Mouse (Mus musculus) mesoderm, embryonic 11.5 days (tissue): Measurements from ENCODE around the gene Ssr4.
A peak's percentile ranks its signal among the peaks of the same experiment; 100 is the strongest.
"Not testable (repeated sequence)": the region's sequence is repeated elsewhere in the genome, so short reads cannot be mapped to it uniquely, and the experiment has no call there.

Experiments used
- DNase-seq: peaks from one replicate; pipeline ENCODE4 v3.0.0-alpha.2; 2012; ENCODE audit warnings: low read depth, low spot score

The Ssr4 gene

DNA sequence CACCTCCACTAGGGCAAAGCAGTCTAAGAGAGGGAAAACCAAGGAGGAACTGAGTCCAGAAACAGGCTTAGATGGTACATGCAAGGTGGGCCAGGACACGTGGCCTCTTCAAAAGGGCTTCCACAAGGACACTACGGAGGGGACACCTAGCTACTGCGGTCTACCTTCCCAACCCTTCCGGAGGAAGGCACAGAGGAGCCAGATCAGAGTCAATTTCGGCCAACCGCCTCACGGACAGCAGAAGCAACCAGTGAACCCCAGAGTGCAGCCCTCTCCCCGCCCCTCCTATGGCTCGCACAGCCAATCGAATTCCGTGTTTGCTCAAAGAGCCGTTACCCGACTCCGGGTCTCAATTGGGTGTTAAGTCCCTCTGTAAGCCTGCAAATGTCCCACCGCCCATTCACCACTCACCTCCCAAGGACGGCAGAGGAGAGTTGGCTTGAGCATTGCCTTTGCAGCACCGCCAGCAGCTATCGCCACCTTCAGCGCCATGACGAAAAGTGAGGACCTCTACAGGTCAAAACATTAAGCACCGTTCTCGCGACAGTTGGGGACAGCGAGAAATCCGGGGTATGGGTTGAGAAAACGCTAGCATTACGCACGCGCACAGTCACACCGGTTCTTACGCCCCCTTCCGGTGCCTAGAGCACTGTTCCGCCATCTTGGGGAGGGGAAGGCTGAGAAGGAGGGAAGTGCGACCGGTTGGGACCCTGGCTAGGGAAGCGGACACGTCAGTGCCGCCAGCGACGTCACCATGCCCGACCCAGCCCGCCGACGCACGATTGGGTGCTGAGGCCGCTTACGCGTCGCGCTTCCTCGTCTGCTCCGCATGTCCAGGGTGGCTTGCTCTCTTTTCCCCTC is at the start of gene Ssr4, which contains the start of gene Idh3g:
Ssr4 (plus strand) TSS at position 665 of the 861 bp plus-strand sequence.
Idh3g (minus strand) TSS at position 534 of the 861 bp plus-strand sequence.
- DNase-seq = peak; percentile 96

DNA sequence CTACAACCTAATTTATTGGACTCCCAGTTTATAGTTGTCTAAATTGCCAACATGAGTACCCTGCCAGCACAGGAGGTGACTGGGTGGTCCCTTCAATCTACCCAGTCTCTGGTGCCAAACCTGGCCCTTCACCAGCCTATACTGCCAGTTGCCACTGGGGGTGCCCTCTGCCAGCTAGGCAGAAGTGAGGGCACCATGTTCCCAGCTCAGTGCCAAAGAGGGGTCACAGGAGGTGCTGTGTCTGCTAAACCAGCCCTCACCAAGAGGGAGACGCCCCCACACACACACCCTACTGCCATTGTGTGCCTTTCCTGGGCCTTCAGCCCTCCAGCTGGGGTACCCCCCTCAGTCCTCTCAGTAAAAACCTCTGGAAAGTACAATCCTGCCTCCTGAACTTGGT is 48.7 kb upstream of the Ssr4 start:
- DNase-seq = no peak

DNA sequence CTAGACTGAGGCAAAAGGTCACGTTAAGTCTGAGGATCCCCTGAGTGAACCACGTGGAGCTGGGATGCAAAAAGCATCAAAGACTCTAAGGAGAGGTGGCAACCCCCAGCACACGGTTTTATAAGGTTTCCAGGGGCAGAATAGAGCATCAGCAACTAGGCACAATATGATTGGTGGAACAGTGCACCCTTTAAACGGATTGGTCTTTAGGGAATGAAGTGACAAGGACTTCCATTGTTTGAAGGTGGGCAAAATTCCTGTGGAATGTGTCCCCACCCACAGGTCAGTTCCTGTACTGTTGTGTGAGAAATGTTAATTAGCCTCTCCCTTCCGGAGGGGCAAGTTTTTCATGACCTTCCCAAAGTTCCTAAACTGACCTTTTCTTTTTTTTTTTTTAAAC is 47.7 kb upstream of the Ssr4 start:
- no peak for DNase-seq

DNA sequence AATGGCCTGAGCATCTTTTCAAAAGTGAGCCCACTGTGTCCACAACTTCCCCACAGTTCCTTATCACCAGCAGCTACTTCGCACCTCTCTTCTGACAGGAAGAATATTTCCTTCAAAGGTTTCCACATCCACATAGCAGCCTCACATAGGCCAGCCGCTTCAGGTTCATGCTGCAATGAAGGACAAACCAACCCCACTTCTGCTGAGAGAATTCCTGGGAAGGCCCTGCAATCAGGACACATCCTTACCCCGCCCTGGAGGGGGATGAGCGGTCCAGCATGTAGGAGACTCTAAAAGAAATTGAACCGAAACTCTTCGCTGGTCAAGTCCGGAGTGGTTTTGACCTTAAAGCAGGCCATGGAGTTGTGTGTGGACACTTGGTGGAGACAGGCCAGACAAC is 47.0 kb upstream of the Ssr4 start:
- DNase-seq = not testable (repeated sequence)

DNA sequence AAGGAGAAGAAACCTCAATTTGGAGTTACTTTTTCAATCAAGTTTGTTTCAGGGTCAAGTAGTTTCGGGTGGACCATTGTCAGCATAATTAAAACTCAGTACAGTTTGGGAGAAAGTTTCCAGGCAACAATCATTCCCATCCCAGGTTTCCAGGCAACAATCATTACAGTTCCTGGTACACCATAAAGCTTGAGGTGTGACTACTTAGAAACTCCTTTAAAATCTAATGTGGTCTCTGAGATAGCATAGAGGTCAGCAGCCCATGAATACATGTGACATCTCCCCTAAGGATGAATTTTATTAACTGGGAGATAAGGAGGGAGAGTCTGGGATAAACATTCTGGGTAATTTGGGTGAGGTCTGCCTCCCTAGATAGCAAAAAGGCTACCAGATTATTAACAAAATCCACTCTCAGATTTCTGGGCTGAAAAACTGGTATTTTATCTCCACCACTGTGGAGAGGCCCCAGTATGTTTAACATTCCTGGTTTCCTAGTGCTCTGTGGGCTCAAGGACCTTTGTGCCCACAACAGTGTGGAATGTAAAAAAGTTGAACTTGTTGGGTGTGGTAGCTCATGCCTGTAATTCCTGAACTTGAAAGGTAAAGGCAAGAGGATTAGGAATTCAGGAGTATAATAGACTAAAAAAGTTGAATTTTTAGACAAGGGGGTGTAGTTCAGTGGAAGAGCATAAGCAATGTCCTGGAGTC is 41.9 kb upstream of the Ssr4 start:
- DNase-seq = no peak

DNA sequence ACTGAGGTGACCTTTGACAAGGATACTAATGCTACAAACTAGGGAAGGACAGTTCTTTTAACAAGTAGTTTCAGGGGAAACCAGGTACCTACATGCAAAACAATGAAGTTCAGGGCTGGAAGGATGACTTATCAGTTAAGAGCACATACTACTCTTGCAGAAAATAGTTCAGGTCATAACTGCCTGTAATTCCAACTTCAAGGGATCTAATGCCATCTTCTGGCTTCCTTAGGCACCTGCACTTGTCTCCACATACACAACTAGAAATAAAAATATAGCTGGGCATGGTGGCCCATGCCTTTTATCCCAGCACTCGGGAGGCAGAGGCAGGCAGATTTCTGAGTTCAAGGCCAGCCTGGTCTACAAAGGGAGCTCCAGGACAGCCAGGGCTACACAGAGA is 37.9 kb upstream of the Ssr4 start:
- DNase-seq = no peak

DNA sequence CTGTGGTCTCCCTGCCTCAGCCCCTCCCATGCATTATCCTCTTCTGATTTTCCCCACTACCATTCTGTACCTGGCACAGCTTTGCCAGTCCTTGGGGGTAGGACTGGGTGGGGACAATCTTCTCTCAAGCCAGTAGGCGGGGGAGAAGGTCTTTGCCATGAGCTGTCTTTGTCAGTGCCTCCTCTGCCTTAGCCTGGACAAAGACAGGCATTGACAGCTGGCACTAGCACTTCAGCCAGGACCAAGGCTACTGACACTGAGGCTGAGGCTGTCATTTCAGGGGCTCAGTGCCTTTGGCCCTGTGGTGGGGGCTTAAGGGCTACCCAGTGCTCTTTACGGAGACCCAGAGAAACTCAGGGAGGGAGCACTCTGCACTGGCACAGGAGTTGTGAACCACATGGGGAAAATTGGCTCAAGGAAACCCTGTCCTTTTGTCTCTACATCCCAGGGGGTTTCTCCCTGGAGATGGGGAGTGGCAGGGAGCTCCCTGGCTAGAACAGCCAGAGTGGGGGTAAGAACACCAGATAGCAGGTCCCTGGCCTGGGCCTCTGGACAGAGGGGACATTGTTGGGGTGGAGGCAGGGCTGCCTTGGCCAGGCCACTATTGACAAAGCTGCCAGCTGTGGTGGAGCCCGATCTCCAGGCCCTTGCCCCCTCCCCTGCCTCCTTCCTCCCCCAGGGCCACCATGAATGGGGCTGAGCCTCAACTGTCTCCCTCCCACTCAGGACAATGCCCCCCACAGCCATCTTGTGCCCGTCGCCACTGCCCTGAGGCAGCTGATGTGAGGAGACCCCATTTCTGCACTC is 30.3 kb upstream of the Ssr4 start, which contains the start of gene Plxnb3:
Plxnb3 (plus strand) TSS at position 757 of the 807 bp plus-strand sequence.
- no peak for DNase-seq

DNA sequence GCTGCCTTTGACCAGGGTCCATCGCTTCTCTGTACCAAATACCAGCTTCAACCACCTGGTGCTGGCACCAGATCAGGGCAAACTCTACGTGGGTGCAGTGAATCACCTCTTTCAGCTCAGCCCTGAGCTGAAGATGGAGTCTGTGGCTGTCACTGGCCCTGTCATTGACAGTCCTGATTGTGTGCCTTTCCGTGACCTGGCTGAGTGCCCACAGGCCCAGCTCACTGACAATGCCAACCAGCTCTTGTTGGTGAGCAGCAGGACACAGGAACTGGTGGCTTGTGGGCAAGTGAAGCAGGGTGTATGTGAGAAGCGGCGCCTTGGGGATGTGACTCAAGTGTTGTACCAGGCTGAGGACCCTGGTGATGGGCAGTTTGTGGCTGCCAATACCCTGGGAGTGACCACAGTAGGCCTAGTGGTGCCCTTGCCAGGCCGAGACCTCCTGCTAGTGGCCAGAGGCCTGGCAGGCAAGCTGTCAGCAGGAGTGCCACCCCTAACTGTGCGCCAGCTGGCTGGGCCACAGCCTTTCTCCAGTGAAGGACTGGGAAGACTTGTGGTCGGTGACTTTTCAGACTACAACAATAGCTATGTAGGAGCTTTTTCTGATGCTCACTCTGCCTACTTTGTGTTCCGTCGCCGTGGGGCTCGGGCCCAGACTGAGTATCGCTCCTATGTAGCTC is 28.1 kb upstream of the Ssr4 start:
- DNase-seq = no peak

DNA sequence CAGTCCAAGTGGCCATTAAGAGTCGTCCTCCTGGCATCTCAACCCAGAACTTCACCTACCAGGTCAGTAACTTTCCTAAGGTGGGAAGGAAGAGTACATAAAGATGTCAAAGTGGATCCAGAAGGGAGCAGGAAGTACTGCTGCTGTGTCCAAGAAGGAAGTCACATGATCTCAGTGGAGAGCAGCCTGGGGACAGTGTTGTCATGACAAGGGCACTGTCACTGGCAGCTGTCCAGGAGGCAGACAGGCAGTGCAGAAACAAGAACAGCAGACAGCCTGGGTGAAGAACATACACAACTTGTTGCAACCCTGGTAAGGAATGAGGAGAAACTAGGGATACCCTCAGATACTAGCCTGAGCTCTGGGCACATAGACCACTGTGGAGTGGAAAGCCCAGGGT is 21.5 kb upstream of the Ssr4 start:
- no peak for DNase-seq

DNA sequence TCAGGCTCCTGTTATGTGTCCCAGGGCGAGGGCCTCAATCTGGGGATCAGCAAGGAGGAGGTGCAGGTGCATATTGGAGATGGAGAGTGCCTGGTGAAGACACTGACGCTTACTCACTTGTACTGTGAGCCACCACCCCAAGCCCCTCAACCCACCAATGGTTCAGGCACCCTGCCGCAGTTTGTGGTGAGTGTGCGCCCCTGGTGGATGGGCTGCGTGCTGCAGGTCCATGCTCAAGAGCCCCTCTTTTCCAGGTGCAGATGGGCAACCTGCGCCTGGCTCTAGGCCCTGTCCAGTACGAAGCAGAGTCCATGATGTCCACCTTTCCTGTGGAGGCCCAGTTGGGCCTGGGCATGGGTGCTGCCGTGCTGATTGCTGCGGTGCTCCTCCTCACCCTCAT is 19.6 kb upstream of the Ssr4 start:
- no peak for DNase-seq

DNA sequence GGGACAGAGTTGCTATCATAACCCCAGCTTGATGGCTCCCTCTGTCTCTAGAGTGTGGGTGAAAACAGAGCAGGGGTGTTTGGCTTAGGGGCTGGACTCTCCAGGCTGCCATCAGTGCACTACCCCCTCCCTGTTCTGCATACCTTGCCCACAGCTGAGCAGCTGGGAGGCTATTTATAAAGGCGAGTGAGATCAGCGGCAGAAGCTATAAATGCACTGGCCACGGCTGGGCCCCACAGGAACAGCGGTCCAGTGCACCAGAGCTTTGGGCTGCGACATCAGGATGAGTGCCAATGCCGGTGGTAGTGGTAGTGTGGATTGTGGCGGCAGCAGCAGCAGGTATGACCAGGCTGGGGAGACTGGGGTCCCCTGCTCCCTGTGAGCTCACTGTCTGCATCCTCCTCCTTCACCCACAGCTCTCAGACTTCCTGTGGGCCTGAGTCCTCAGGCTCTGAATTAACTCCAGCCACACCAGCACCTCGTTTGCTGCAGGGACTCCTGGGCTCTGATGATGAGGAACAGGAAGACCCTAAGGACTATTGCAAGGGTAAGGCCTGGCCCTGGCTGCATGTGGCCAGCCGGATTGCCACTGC is 12.6 kb upstream of the Ssr4 start, which contains the start of gene Srpk3:
Srpk3 (plus strand) TSS at position 238 of the 593 bp plus-strand sequence.
- DNase-seq = no peak

DNA sequence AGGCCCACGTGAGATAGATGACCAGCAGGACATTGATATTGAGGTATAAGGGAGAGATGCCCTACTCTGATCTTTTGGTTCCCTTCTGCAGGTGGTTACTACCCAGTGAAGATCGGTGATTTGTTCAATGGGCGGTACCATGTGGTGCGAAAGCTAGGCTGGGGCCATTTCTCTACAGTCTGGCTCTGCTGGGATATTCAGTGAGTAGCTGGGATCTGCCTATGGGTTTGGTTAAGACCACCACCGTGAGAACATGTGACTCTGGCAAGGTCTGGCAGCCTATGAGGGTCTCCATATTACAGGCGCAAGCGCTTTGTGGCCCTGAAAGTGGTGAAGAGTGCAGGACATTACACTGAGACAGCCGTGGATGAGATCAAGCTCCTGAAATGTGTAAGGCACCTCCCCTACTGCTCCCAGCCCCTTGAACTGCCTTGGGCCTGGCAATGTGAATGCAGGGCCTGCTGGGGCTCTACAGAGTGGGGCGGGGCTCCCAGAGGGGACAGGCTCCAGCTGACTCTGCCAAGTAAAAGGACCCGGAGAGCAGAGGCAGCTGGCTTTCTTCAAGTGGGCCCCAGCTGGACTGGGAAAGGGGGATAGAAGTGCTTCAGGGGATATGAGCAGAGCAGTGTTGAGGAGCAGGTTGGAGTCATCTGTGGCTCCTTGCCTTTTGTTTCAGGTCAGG is 11.9 kb upstream of the Ssr4 start:
- DNase-seq = no peak

DNA sequence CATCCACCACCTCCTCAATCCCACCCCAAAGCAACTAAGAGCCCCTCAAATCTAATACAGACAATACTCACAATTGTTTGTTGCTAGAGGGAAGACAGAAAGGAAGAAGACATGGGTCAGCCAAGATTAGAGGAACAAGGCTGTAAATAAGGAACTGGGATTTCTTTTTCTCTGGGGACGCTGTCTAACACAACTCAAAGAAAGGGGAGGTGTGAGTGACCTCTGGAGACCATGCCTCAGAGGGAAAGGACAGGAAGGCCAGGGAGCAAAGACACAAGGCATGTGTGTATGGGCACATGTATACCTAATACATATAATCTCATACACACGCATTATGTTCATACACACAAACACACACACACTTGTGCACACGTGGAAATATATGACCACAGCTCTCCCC is 4.6 kb upstream of the Ssr4 start:
- no peak for DNase-seq

DNA sequence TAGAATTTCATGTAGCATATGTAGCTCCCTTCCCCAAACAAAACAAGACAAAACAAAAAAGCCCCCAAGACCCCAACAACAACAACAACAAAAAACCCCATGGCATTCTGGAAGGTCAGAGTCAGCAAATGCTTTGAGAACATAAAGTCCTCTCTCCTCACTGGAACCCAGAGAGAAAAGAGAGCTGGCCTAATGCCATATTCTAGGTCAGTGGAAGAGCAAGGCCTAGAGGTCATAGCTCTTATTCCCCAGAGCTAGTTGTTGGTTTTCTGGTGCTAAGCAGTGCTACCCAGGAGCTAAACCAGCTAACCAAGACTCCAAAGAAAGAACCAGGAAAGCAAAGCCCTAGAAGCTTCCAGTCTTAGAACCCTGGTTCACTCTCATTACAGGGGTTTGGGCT is 1.2 kb upstream of the Ssr4 start:
- DNase-seq = no peak

DNA sequence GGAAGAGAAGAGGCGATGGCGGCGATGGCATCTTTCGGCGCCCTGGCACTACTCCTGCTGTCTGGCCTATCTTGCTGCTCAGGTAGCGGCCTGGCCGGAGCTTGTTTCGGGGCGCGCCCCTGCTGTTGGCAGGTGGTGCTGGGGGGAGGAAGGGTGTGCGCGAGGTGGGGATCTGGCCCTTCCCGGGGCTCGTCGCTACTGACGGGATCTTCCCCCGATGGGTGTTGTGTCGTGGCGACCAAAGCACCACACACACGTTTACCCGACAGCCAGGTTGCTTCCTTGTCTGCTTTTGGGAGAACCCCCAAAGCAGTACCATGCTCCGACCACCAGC is 364 bp downstream of the Ssr4 start:
- no peak for DNase-seq

DNA sequence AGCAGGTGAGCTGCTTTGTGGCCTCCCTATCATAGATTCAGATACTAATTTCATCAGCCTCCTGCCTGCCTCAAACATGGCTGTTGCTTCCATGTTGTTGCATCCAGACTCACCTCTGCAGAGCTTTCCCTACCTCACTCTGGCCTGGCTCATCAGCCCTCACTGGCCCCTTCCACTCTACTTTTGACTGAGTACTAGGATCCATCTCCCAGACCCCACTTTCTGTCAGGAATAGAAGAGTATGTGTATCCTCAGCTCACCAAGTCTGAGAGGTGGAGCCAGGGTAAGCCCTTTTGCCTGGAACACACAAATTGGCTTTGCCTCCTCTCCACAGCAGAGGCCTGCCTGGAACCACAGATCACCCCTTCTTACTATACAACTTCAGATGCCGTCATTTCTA is 1.7 kb downstream of the Ssr4 start:
- DNase-seq = no peak

DNA sequence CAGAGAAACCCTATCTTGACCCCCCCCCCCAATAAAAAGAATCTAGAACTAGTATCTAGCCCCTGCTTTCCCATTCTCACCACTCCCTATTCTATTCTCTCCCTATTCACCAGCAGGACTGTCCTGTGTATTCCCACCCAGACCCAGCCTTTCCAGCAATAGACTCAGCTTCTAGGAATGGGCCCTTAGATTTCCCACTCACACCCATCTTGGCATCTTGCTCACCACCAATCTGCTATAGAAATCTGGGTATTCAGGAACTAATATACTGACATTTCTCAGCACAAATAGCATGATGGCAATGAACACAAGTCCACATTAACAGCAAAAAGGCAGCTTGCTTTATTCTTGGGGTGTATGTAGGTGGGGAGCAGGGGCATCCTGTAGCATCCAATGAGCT is 6.2 kb downstream of the Ssr4 start:
- DNase-seq = no peak

DNA sequence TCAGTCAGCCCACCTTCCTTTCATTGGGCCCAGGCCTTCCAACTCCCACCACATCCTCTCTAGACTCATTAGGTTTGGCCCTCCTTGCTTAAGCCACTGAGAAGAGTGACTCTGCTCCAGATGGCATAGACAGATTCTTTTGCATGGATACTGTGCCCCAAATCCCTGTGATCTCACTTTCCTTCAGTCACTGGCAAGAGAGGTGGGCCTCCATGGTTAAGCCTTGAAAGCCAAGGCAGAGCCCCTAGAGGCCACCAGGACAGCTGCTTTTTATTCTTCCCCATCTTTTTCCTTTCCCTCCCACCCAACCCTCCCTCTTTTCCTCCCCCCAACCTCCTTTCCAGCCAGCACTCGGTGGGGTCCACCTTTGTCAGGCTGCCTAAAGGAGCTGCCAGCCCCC is 6.7 kb downstream of the Ssr4 start:
- no peak for DNase-seq

DNA sequence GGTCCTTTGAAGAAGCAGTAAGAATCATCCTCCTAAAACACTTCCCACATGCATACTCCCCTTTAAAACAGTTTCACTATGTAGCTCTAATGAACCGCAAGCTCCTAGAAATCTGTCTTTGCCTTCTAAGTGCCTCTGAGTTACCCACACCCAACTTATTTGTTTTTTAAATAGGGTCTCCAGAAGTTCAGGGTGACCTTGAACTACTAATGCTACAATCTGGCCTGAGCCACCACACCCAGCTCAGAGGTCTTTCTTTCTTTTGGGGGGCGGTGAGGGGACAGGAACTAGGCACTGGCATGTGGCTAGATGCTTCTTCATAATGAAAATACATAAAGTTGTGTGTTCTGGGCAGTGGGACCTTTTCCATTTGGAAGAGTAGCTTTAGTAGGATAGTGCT is 10.7 kb downstream of the Ssr4 start:
- DNase-seq = no peak

DNA sequence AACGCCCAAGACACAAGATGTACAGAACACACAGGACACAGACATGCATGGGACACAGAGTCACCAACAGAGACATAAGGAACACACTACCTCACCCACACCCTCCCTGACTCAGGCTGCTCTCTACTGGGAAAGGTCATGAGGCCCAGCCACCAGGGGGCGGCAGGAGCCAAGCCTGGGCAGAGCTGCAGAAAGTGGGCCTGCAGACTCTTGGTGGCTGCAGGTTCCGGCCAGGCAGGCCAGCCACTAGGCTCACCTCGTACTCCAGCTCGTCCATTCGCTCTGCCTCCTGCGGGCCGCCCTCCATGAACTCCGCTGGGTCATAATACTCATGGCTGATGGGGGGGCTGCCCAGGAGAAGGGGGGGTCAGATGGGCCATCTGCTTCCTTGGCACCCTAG is 11.7 kb downstream of the Ssr4 start:
- peak; percentile 60 for DNase-seq

DNA sequence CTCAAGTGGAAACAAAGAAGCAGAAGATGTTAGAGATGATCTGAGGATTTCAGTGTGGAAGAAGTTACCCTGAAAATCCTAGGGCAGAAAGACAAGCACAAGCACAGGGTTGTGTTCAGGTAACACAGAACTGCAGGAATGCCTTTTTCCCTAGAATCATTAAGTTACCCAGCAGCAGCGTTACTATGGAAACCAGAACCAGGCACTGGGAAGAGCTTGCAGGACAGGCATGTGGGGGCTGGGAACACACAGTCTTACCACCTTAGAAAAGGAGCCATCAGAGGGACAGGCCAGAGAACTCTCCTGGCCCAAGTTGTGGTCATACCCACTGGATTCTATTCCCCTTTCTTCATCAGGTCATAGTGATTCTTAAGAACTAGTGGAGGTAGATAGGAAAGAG is 19.0 kb downstream of the Ssr4 start:
- DNase-seq = no peak
